Mouse (Mus musculus): Measurements from ENCODE around the gene Rxfp4. TPM values are rescaled to one million over a fixed set of nuclear protein-coding genes. Genes with fewer than 3 reads are reported as not detected.
A peak's percentile ranks its signal among the peaks of the same experiment; 100 is the strongest.

Gene Rxfp4
- not detected in 2 replicates for polyA plus RNA-seq (2015; fragmentation: Nextera tagmentation; extraction: Ambion mirVana)

DNA sequence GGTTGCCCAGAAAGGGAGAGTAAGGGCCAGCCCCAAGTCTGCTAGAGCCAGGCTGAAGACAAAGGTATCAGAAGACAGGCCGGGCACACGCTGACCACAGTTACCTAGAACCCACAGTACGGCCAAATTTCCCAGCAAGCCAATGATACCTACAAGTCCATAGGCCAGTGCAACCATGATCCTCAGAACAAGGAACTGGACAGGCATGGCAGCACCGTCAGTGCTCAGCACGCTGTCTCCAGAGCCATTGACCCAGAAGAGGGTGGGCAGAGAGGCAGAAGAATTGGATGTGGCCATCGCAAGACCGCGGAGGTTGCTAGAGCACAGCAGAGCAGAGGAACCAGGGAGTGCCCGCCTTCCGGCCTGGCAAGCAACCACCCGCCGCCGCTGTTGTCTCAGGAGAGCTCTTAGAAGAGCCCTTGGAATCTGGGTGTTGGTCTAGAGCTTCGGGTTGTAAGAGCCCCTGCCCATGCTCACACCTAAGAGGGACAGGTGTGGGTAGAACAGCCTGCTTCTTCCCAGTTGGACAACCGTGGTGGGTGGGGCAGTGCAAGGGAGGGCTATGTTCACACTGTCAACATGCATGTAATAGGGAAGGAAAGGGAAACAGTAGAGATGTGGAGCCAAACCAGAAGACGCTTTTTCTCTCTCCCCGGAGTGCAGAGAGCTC is at the start of gene Rxfp4:
Gene Rxfp4, minus strand, starts transcription at position 297 of the 670 bp plus-strand sequence.
- H3K27ac ChIP-seq (replicated peaks), result no peak within 1 kb of the TSS
- peaks cover 5% of the 10 kb centered on the region for H3K36me3 ChIP-seq
- H3K4me3 ChIP-seq, result no peak within 1 kb of the TSS
- H3K27me3 ChIP-seq, result no peaks in the 10 kb centered on the region
- ATAC-seq (replicated peaks), result no peak
- H3K9ac ChIP-seq (replicated peaks), result no peak within 1 kb of the TSS
- no peak within 1 kb of the TSS for H3K4me2 ChIP-seq (replicated peaks)
- WGBS, result 91% methylated on average over 17 of the region's 17 CpGs
- H3K4me1 ChIP-seq, result no peaks in the 10 kb centered on the region
- no peaks in the 10 kb centered on the region for H3K9me3 ChIP-seq

DNA sequence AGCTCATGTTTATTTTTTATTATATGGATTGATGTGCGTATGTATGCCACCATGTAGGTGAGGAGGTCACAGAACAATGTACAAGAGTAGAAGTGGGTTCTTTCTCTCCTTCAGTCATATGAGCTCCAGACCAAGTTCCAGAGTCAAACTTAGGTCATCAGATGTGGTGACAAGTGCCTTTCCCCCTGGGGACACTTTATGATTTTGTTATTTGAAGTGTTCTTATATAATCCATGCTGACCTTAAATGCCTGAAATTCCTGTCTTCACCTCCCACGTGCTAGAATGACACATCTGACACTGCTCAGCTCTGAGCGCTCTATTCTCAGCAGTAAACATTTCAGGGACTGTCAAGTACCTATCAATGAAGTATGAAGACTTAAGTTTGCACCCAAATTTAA is 48.3 kb upstream of the Rxfp4 start:
- Histone ChIP-seq H3K9me3 (no peaks in the 10 kb centered on the region), H3K4me3 (no peak overlapping the region), H3K27me3 (no peaks in the 10 kb centered on the region), H3K36me3 (peaks cover 91% of the 10 kb centered on the region), H3K9ac (replicated peaks) (no peak overlapping the region), H3K4me2 (replicated peaks) (no peak overlapping the region), H3K4me1 (no peaks in the 10 kb centered on the region), H3K27ac (replicated peaks) (no peak overlapping the region)
- ATAC-seq (replicated peaks), result no peak
- WGBS, result 83% methylated on average over 3 of the region's 3 CpGs

DNA sequence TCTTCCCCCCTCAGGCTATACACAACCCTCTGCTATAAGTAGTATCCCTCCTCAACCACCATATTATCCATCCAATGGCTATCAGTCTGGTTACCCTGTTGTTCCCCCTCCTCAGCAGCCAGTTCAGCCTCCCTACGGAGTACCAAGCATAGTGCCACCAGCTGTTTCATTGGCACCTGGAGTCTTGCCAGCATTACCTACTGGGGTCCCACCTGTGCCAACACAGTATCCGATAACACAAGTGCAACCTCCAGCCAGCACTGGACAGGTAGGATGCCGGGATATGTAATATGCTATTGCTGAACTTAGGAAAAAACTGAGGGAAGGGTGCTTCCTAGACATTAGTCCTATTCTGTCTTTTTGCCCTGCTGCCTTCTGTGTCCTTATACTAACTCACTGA is 47.3 kb upstream of the Rxfp4 start:
- ATAC-seq (replicated peaks), result no peak
- H3K27me3 ChIP-seq, result no peaks in the 10 kb centered on the region
- no peak overlapping the region for H3K9ac ChIP-seq (replicated peaks)
- H3K9me3 ChIP-seq, result no peaks in the 10 kb centered on the region
- peaks cover 94% of the 10 kb centered on the region for H3K36me3 ChIP-seq
- no peak overlapping the region for H3K4me3 ChIP-seq
- H3K4me2 ChIP-seq (replicated peaks), result no peak overlapping the region
- no peak overlapping the region for H3K27ac ChIP-seq (replicated peaks)
- H3K4me1 ChIP-seq, result no peaks in the 10 kb centered on the region
- 73% methylated on average over 3 of the region's 3 CpGs for WGBS

DNA sequence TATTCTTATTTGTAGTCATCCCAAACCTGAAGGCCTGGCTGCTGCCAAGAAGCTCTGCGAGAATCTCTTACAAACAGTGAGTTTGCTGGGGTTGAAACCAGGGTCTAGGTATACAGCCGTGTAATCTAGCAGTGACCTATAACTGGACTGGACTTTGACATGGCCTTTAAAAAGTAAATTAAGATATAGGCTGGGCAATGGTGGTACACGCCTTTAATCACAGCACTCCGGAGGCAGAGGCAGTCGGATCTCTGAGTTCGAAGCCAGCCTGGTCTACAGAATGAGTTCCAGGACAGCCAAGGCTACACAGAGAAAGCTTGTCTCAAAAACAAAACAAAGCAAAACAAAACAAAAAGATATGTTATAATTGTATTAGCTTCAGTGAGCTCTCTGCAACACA is 45.9 kb upstream of the Rxfp4 start:
- H3K27me3 ChIP-seq, result no peaks in the 10 kb centered on the region
- peaks cover 94% of the 10 kb centered on the region for H3K36me3 ChIP-seq
- ATAC-seq (replicated peaks), result no peak
- H3K27ac ChIP-seq (replicated peaks), result no peak overlapping the region
- WGBS, result 95% methylated on average over 6 of the region's 6 CpGs
- H3K9me3 ChIP-seq, result no peaks in the 10 kb centered on the region
- H3K9ac ChIP-seq (replicated peaks), result no peak overlapping the region
- no peaks in the 10 kb centered on the region for H3K4me1 ChIP-seq
- H3K4me2 ChIP-seq (replicated peaks), result no peak overlapping the region
- no peak overlapping the region for H3K4me3 ChIP-seq

DNA sequence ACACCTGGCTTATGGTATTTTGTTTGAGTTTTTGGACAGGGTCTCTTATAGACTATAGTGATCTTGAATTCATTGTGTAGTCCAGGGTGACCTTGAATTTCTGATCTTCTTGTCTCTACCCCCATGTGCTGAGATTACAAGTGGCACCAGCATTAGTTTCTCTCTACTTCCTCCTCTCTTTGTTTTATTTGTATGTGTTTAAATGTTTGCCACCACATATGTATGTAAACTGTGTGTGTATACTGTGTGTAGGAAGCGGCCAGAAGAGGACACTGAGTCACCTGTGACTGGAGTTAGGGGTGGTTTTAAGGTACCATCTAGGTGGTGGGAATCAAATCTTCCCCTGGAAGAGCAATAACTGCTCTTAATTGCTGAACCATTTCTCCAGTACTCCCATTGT is 45.1 kb upstream of the Rxfp4 start:
- Histone ChIP-seq H3K4me2 (replicated peaks) (no peak overlapping the region), H3K9ac (replicated peaks) (no peak overlapping the region), H3K27me3 (no peaks in the 10 kb centered on the region), H3K36me3 (peaks cover 93% of the 10 kb centered on the region), H3K4me3 (no peak overlapping the region), H3K27ac (replicated peaks) (no peak overlapping the region), H3K9me3 (no peaks in the 10 kb centered on the region), H3K4me1 (no peaks in the 10 kb centered on the region)
- ATAC-seq (replicated peaks), result no peak
- 95% methylated on average over 1 of the region's 1 CpGs for WGBS

DNA sequence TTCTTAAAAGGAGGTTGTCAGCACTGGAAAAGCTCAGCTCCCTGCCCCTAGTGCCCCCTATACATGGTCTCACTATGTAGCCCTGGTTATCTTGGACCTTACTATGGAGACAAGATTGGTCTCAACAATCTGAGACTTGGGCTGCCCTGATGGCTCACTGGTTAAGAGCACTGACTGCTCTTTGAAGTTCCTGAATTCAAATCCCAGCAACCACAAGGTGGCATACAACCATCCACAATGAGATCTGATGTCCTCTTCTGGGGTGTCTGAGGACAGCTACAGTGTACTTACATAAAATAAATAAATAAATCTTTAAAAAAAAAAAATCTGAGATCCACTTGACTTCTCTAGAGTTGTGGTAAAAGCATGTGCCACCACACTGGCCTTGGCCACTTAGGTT is 42.6 kb upstream of the Rxfp4 start:
- no peak for ATAC-seq (replicated peaks)
- no peak overlapping the region for H3K4me2 ChIP-seq (replicated peaks)
- peaks cover 94% of the 10 kb centered on the region for H3K36me3 ChIP-seq
- no peaks in the 10 kb centered on the region for H3K27me3 ChIP-seq
- no peaks in the 10 kb centered on the region for H3K4me1 ChIP-seq
- no peaks in the 10 kb centered on the region for H3K9me3 ChIP-seq
- H3K27ac ChIP-seq (replicated peaks), result no peak overlapping the region
- H3K4me3 ChIP-seq, result no peak overlapping the region
- no peak overlapping the region for H3K9ac ChIP-seq (replicated peaks)

DNA sequence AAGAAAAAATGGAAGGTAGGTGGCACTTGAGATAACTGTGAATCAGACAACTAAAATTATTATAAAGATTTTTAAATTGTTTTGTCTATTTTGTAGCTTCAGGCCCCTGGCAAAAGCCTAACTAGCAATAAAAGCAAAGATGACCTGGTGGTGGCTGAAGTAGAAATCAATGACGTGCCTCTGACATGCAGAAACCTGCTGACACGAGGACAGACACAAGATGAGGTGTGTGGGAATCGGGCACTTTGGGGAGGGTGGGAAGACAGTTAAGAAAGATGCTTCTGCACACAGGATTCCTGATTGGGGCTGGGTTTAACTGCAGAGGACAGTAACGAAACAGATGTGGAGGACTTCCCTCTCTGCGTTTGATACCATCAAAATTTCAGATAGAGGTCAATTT is 36.1 kb upstream of the Rxfp4 start:
- 95% methylated on average over 5 of the region's 5 CpGs for WGBS
- H3K9me3 ChIP-seq, result no peaks in the 10 kb centered on the region
- H3K4me2 ChIP-seq (replicated peaks), result no peak overlapping the region

DNA sequence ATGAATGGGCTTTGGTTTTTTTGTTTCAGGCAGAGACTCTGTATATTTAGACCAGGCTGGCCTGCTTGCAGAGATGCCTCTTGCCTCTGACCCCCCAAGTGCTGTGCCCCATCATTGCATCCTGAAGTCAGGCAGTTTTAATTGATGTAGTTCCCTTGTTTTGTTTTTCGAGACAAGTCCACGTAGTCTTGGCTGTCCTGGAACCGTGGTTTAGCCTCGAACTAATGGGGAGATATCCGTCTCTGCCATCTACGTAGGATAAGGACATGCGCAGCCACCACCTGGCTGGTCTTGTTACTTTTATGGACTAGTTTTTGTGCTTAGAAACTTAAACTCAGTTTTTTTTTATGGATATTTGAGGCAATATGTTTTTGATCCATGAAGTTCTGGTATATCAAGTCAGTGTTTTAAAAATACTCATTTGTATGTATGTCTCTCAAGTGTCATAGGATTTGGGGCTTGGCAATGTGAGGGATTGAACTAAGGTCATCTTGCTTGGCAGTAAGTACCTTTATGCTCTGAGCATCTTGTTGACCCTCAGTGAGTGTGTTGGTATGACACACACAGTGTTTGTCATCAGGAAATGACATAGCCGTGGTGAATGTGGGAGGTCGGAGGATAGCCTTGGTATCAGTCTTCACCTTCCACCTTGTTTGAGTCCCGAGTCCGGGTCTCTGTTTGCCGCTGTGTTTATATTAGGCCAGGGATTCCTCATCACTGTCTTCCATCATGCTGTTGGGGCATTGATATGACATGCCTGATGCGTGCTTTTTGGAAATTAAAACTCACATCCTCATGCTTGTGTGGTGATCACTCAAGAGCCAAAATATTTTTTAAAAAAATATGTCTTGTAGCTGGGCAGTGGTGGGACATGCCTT is 34.0 kb upstream of the Rxfp4 start:
- peak overlapping the region; percentile 86 for H3K4me2 ChIP-seq (replicated peaks)
- 55% methylated on average over 13 of the region's 13 CpGs for WGBS
- ATAC-seq (replicated peaks), result no peak

More for the DNA sequence above, 36.1 kb upstream of the Rxfp4 start:
- Histone ChIP-seq H3K9ac (replicated peaks) (no peak overlapping the region), H3K4me1 (peaks cover 24% of the 10 kb centered on the region), H3K27ac (replicated peaks) (no peak overlapping the region), H3K27me3 (no peaks in the 10 kb centered on the region), H3K4me3 (no peak overlapping the region), H3K36me3 (peaks cover 54% of the 10 kb centered on the region)
- no peak for ATAC-seq (replicated peaks)

DNA sequence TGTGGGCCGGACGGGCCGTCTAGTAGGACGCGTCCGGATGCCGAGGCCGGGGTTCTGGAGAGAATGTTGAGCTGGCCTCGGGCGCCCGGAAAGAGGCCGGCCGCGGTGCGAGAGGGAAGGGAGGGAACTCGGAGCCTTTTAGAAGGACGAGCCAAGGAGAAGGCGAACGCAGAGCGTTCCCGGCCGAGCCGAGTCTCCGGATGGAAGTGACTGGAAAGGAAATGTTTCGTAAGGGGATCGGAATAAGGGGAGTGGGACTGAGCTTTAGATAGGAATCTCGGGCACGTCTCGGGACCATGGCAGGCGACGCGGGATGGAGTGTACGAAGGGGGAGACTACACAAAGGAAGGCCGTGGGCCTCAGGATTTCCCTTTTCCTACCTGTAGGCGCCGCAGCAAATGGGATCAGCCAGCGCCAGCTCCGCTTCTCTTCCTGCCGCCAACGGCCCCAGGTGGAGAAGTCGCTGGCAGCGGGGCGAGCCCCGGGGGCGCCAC is 33.1 kb upstream of the Rxfp4 start:
- H3K27me3 ChIP-seq, result no peaks in the 10 kb centered on the region
- H3K9me3 ChIP-seq, result no peaks in the 10 kb centered on the region
- peak overlapping the region; percentile 98 for H3K27ac ChIP-seq (replicated peaks)
- peaks cover 28% of the 10 kb centered on the region for H3K36me3 ChIP-seq
- peak overlapping the region; percentile 86 for H3K4me2 ChIP-seq (replicated peaks)
- H3K4me3 ChIP-seq, result peak overlapping the region; percentile 97
- ATAC-seq (replicated peaks), result peak; percentile 78
- peaks cover 24% of the 10 kb centered on the region for H3K4me1 ChIP-seq
- peak overlapping the region; percentile 98 for H3K9ac ChIP-seq (replicated peaks)
- WGBS, result under 1% methylated on average over 43 of the region's 45 CpGs

More for the DNA sequence above, 34.0 kb upstream of the Rxfp4 start:
- H3K27me3 ChIP-seq, result no peaks in the 10 kb centered on the region
- peaks cover 24% of the 10 kb centered on the region for H3K4me1 ChIP-seq
- peaks cover 36% of the 10 kb centered on the region for H3K36me3 ChIP-seq
- peak overlapping the region; percentile 98 for H3K27ac ChIP-seq (replicated peaks)
- peak overlapping the region; percentile 98 for H3K9ac ChIP-seq (replicated peaks)
- no peaks in the 10 kb centered on the region for H3K9me3 ChIP-seq
- H3K4me3 ChIP-seq, result peak overlapping the region; percentile 97

DNA sequence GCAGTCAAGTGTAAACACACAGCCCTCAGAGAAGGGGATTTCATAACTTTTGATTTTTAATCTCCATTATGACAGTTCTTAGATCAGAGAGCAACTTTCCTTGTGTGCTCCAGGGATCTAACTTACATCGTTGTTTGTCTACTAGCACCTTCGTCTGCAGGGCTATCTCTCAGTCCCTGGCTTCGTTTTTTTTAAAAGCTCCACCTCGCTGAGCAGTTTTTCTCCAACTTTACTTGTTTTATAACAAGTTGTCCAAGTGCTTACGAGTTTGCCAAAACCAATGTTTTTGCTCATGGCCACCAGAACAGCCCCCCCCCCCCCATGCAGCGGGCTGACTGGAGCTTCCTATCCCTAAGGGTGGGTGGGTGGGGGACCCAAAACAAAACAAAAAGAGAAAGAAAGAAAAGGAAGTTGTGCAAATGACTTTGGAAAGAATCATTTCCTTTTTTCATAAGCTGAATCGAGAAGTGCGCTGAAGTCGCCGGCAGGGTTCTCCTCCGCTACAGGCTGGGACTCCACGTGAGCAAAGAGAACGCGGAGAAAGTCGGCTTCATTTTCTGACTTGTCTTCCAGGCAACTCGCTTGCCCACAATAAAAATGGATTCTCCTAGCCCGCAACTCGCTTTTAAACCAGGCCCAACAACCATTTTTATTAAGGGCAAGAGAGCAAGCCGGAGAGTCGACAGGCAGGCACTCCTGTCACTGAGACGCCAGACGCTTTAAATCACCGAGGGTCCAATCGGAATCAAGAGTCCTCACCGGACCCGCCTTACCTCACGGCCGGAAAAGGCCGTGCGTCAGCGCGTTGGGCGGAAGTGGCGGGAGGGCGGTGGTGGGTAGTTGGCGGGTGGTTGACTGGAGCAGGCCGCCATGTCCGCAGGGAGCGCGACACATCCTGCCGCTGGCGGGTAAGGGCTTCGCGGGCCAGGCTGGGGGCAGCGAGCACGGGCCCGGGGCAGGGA is 32.3 kb upstream of the Rxfp4 start, which contains the start of gene Khdc4:
Gene Khdc4, plus strand, starts transcription at position 824 of the 962 bp plus-strand sequence.
- ATAC-seq (replicated peaks), result peak; percentile 99
- Histone ChIP-seq H3K9ac (replicated peaks) (peak within 1 kb of the TSS; percentile 98), H3K4me2 (replicated peaks) (peak within 1 kb of the TSS; percentile 86), H3K4me1 (peaks cover 24% of the 10 kb centered on the region), H3K9me3 (no peaks in the 10 kb centered on the region), H3K4me3 (peak within 1 kb of the TSS; percentile 97), H3K27ac (replicated peaks) (peak within 1 kb of the TSS; percentile 98), H3K36me3 (peaks cover 20% of the 10 kb centered on the region), H3K27me3 (no peaks in the 10 kb centered on the region)
- WGBS, result under 1% methylated on average over 47 of the region's 47 CpGs

DNA sequence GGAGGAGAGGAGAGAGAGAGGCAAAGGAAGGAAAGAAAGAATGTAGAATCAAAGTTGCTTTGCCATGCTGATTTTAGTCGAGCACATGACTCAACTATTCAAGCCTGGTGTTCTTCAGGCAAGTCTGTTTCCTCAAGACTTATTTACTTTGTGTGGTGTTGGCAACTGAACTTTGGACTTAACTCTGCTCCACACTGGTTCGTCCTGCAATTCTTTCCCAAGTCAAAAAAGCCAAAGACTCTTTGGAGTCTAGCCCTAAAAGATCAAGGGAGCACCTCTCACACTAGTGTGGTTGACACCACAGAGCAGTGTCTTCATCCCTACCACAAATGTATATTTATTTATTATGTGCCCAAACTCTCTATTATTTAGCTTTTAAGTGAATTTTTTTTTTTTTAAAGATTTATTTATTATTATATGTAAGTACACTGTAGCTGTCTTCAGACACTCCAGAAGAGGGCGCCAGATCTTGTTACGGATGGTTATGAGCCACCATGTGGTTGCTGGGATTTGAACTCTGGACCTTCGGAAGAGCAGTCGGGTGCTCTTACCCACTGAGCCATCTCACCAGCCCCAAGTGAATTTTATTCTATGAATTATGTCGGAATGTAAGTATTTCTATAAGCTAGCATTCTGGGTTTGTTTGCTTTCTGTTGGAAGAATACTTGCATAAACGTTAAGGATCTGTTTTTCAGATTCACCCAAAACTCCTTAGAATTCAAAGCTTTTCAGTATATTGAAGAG is 31.5 kb upstream of the Rxfp4 start:
- Histone ChIP-seq H3K4me1 (peaks cover 24% of the 10 kb centered on the region), H3K27ac (replicated peaks) (peak overlapping the region; percentile 98), H3K4me2 (replicated peaks) (peak overlapping the region; percentile 54), H3K9me3 (no peaks in the 10 kb centered on the region), H3K36me3 (peaks cover 12% of the 10 kb centered on the region), H3K9ac (replicated peaks) (no peak overlapping the region), H3K27me3 (no peaks in the 10 kb centered on the region), H3K4me3 (peak overlapping the region; percentile 97)
- 64% methylated on average over 8 of the region's 8 CpGs for WGBS
- no peak for ATAC-seq (replicated peaks)
